Mouse (Mus musculus) brain, adult 2 months (tissue): ENCODE measurements around the gene Gm10134.
A peak's percentile ranks its signal among the peaks of the same experiment; 100 is the strongest.

Experiments used
- DNase-seq: peaks from one replicate; pipeline ENCODE4 v3.0.0; 2011; ENCODE audit warnings: low read depth, low spot score

Gm10134 gene

DNA sequence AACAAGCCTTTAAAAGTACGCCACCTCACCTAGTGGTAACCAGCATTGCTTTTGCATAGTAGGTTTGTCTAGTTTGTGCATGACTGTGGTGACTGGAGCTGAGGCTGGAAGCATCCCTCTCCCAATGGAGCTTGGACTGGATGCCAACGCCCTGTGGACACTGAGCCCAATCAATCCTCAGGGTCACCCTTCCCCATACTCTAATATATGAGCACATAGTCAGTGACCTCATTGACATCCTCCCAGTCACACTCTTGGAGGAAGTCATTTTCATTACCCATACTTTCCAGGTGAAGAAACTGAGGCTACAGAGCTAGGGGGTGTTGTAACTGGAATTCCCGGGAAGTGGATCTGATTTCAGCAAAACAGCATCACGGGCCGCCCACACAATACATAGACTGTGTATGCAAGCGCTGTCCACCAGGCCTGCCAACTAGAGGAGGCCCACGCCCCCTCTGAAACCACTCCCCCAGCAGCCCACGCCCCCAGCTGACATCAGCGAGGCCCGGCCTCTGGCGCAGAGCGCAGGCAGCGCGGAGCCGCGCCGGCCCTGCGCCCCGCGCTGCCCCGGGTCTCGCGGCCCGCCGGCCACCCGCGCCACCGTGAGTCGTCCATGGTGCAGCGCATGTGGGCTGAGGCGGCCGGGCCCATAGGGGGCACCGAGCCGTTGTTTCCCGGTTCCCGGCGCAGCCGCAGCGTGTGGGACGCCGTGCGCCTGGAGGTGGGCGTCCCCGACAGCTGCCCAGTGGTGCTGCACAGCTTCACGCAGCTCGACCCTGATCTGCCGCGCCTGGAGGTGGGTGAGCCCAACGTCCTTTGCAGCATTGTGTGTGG is 27.3 kb downstream of the Gm10134 start:
- DNase-seq, result peak; percentile 97

DNA sequence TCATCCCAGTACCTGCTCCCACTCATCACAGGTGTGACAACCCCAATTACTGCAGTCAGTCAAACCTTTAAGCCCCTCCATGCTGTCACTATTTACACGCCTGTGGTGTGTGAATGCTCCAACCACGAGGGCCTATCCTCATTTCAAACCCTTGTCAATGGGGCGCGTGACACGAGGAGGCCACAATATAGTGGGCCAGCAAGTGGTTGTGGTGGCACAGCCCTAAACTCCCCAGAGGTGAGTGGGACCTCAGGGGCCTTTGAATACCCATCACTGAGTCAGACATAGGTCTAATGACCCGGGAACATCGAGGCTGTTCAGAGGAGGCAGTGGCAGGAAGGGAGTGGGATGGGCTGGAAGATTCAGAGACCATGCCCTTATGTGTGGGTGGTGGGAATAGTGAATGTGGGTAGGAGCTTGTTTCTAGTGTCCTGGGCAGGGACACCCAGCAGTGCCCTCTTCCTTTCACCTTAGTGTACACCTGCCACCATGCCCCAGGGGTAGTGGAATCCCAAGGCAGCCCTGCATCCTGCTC is 28.1 kb downstream of the Gm10134 start:
- no peak for DNase-seq

DNA sequence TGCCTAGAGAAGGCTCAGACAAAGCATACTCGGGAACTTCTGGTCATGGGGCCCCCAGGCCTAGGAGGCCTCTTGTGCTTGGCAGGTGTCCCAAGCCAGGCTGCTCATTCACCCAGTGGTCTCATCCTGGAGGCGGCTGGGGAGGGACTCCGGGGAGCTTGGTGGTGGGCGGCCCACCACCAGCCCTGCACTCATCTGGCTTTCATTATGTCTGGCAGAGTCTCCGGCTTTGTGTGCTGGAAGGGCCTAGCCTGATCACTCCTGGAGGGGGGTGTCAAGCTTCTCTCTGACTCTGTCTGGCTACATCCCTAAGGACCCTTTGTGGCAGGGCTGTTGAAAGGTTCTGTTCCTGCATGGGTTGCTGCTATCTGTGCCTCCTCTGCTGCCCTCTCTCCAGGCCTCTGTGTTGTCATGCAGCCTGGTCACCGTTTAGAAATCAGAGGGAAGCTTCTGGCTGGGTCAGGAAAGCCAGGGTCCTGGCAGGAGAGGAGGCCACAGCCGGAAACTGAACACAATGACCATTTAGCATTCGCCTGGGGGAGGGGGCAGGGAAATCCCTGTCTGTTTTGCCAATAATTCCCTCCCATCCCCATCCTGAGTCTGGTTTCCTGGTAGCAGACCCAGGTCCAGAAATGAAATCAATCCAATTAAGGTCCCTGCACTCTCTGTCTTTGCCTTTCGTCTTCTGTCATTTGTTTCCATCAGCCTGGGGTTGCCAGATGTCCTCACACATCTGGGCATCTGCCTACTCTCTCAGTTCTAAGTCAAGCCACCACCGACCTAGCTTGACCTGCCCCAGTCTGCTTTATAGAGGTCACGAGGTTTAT is 28.8 kb downstream of the Gm10134 start:
- DNase-seq, result peak; percentile 66

DNA sequence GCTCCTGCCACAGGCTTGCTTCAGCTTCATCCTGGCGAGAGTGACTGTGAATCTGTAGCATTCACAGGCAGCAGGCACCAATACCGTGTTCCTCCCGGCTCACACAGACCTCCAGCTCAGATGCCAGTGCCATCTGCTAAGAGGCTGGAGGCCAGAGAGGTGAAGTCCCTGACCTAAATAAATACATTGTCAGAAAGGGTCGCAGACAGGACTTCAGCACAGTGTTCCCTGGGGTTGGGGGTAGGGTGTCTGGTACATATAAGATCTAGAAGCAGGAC is 29.3 kb downstream of the Gm10134 start:
- peak; percentile 94 for DNase-seq

DNA sequence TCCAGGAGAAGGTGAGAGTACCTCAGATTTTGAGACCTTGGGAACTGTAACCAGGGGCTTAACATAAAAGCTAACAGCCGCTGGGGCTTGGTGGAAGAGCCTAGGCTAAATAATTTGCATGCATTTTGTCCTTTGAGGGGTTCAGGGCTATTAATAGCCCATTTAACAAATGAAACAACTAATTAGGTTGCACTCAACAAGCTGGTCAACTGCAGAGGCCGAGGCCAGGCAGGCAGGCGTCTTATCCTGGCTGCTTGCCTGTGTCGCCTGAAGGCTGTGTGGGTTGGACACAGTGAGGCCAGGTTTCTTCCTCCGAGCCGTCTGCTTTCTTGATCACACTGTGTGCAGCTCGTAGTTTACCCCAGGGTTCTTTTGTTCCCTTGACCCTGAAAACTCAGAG is 29.8 kb downstream of the Gm10134 start:
- peak; percentile 94 for DNase-seq

DNA sequence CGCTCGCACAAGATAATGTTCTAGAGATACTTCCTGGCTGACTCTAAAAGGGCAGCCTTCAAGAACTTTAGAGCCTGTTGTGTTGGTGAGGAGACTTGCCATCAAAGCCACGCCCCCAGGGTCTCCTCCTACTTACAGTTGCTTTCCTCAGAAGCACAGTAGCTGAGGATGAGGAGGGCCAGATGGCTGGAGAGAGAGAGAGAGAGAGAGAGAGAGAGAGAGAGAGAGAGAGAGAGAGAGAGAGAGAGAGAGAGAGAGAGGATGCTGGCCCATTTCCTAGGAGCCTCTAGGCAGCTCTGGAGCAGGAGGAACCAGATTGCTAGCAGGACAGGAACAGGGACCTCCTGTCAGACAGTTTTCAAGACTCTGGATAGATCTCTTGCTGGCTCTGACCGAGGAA is 30.3 kb downstream of the Gm10134 start:
- DNase-seq, result peak; percentile 62

DNA sequence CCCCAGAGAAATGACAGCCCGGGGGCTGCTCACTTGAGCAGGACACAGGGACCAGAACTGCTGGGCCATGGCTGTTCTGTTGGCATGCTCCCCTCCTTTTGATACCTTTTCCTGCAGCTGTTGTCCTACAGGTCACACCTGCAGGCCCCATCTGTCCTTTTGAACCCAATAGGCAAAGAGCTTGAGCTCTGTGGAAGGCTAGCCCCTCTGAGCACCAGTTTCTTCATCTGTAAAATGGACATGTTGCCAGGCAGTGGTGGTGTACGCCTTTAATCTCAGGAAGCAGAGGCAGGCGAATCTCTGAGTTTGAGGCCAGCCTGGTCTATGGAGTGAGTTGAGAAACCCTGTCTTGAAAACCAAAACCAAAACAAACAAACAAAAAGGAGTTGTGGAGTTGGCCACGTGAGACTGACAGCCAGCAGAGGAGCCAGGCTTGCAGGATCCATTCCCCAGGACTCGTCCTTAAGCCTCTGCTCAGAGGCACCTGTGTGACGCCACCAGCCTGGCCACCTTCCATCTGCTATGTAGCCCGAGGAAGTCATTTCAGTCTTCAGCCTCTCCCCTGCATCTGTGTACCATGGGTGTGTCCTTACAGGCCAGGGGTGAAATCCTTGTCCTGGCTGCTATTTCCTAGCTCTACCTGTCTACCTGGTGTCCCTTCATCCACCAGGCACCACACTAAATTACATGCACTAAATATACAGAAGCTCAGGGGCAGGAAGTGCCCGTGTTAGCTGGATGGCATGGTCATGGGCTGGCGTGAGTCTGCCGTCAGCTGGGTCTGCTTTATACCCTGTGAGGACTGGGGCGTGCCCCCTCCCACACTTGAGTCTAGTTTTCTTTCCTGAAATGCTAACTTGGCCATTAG is 31.1 kb downstream of the Gm10134 start:
- DNase-seq, result peak; percentile 53

DNA sequence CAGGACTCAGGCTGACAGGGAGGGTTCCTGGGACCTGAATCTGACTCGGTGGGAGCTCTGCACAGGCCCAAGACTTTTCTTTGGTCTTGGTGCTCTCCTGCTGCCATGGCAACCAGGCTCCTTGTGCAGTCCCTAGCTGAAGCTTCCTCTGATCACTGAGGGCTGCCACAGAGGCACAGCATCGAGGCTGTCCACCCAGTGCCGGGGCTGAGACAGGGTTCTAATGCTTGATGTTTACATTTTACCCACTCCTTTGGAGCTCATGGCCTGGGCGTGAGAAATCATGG is 31.7 kb downstream of the Gm10134 start:
- peak; percentile 76 for DNase-seq

DNA sequence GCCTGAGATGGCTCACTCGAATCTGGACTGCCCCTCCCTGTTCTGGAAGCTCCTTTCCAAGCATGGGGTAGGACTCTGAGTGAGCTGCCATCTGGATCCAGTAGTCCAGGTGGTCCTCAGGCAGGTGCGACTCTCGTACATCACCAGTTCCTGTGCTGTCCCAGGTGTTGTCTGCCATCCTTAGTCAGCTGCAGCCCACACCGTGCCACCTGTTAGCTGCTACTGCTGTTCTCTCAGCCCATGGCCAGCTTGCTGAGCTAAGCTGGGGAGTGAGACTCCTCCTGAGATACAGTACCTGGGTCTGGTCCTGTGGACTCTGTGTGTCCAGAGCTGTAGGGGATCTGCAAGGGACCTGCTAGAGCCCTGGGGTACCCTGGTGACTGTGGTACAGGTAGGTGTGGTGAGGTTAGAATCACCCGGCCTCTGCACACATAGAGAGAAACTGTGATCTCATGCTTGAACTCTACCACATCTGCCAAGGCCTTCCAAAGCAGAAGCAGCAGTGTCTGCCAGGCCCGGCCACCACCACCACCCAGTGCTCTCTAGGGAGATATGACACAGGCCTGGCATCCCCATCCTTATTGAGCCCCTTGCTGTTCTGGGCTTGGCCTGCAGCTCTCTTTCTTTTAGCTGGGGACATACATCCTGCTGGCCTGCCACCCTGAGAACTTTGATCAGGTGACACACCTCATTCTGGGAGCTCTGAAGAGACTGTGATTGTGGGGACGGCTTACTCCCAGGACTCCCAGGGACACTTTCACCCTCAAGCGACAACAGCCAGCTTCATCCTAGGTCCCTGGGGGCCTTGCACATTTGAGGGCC is 32.3 kb downstream of the Gm10134 start:
- peak; percentile 61 for DNase-seq

DNA sequence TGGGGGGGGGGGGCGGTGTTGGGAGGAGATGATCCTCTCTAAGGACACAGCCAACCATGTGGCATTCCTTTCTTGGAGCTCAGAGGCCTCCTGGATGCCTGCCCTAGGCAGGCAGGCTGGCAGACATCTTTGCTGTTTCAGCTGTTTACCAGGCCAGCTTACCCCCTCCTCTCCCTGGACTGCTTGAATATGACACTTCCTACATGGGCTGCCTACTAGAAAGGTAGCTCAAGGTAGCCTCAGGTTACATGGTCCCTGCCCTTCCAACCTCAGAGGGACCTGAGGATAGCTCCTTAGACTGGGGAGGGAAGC is 32.9 kb downstream of the Gm10134 start:
- peak; percentile 82 for DNase-seq

DNA sequence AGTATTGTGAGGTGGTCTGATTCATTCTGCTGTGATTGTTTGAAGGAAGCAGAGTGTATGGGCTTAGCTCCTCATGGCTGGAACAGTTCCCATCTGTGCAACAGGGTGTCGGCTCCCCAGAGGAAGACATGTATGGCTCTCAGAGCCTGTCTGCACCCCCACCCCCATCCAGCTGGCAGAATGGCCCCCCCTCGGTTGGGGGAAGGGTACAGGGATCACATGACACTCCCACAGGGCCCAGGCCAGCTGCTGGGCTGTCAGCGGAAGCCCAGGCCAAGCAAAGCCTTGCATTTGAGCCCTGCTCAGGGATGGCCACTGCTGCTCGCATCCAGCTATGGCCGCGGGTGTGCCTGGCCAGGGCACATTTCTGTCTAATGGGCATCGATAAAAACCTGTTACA is 33.3 kb downstream of the Gm10134 start:
- peak; percentile 90 for DNase-seq

DNA sequence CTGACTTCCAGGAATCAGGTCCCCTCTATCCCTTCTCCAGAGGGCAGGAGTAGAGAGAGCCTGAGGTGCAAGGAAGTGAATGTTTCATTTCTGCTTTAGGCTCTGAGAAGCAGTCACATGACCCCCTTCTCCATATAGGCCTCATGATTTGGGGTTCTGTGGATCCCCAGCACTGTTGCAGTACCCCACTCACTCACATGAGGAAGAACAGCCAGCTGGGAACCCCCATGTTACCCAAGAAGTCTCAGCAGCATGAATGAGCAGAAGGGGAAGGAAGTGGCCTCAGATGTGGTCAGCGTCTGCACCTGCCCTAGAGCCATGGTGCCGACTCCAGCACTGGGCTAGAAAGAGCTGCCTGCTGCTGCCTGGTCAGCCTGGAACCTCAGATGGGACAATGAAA is 34.1 kb downstream of the Gm10134 start:
- peak; percentile 41 for DNase-seq

DNA sequence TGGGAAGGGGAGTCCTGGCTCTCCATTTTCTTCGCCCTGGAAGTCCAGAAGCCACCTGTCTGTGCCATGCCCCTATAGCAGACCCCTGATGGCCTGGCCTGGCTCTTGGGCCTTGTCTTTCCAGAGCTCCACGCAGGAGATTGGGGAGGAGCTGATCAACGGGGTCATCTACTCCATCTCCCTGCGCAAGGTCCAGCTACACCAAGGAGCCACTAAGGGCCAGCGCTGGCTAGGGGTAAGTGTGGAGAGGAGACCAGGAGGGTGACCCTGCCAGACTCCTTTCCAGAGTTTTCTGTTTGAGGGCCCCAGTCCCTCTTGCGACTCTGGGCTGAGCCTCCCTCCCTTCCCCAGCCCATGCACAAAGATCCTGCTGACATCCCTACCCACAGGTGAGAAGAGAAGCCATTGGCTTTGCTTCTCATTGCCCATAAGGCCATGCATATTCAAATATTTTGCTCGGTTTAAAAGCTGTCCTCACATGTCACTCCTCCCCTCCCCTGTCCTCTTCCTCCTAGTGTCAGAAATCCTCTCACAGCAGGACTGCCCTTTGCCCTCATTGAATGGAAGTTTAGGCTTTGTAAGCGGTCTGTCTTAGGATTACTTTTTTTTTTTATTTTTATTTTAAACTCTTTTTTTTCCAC is 34.8 kb downstream of the Gm10134 start:
- DNase-seq, result no peak

DNA sequence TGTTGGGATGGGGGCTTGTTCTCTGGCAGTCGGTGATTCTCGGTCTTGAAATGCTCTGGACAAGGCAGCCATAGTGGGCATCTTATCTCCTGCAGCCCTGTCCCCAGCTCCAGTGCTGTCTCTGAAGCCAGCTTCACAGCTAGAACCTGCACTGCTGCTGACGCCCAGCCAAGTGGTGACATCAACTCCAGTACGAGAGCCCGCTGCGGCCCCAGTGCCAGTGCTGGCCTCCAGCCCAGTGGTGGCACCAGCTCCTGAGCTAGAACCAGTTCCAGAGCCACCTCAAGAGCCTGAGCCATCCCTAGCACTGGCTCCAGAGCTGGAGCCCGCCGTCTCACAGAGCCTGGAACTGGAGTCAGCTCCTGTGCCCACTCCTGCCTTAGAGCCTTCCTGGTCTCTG is 38.0 kb downstream of the Gm10134 start:
- DNase-seq, result peak; percentile 94

DNA sequence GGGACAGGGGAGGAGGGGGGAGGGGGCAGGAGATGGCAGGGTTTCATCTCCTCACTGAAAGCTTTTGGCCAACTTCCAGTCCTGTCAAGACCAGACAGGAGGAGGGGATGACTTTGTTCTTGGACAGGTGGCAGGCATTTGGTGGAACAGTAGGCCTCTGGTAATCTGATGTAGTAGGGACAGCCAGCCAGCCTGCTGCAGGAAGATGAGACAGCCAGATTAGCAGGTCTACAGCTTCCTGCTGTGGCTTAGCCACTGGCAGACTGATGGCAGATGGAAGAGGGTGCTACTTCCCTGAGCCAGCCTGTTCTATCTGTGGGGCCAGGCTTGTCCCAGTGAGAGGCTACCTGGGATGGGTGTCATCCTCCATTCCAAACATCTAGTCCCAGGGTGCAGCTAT is 40.1 kb downstream of the Gm10134 start:
- peak; percentile 88 for DNase-seq

DNA sequence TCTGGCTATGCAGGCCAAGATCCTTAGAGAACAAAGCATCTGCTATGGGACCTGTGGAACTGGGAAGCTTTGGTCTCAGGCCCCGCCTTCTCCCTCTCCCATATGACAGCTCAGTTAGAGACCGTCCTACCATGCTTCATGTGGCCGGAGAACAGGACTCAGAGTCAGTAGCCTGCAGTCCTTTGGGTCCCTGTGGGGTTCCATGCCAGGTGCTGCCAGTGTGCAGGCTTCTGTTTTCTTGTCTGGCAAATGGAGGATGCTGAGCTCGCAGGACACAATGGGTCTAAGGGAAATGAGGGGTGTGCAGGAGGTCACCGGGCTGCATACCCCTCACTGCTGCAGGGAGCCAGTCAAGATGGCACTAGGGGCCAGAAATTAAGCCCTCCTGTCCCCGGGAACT is 40.7 kb downstream of the Gm10134 start:
- DNase-seq, result peak; percentile 41

DNA sequence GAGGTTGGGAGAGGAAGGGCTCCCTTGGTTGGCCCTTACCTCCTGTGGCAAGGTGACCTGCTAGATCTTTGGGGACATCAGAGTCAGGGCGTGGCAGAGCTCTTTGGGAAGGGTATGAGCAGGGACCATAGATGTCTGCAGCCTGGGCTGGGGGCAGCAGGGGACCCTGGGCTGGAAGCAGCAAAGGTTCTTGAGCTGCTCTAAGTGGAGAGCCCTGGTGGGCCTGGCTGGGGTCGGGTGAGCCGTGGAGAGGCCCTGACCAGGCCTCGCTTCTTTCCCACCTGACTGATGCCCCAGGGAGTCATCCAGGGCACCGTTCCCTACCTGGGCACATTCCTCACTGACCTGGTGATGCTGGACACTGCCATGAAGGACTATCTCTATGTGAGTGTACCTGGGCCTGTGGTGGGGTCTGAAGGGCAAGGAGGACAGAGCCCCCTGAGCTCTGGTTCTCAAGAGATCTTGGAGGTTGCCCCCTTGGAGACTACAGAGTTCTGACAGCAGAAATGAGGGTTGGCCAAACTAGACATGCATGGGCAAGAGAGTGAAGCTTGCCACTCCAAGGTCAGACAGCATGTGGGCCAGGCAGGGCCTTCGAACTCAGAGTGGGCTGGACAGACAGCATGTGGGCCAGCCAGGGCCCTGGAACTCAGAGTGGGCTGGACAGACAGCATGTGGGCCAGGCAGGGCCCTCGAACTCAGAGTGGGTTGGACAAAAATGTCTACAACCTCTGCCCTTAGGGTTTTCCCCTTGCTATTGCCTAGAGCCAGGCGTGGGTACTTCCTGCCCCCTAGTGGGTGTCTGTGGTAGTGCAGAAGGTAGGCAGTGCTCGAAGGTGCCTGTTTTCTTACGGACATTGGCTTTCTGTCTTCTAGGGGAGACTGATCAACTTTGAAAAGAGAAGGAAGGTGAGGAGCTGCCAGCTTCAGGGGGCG is 41.6 kb downstream of the Gm10134 start:
- peak; percentile 89 for DNase-seq

DNA sequence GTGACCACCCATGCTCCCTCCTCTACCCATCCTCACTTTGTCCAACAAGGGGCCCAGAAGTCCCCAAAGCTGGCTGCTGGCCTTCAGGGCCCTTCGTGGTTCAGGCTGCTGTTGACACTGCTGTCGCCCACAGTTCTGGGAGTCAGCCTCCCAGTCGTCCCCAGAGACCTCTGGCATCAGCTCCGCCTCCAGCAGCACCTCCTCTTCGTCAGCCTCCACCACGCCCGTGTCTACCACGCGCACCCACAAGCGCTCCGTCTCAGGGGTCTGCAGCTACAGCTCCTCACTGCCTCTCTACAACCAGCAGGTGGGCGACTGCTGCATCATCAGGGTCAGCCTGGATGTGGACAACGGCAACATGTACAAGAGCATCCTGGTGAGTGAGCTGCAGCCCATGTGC is 43.3 kb downstream of the Gm10134 start:
- DNase-seq, result no peak

DNA sequence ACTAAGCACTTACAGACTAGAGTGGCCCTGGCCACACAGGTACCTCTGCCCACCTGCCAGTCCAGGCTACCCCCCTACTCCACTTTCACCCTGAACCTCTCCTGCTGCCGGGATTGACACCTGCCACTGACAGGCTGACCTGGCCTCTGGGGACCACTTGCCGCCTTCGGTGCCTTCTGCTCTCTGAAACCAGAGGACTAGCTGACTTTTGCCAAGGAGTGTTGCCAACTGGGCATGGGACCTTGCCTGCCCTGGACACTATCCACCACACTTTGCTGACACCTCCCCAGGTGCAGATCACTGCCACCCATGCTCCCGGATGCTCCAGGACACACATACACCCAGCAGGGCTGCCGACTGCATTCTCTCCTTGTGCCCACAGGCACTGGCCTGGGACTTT is 46.4 kb downstream of the Gm10134 start:
- no peak for DNase-seq
